Mouse (Mus musculus) left cerebral cortex, adult 2 months (tissue): ENCODE measurements around the gene Afp. TPM values are rescaled to one million over a fixed set of nuclear protein-coding genes. Genes with fewer than 3 reads are reported as not detected.

Experiments used
- DNase-seq, 2 experiments: peaks; one replicate each; pipeline ENCODE4 v3.0.0; 2021 to 2022; ENCODE audit warnings: low spot score in 2 of 2, mixed read lengths in 1 of 2; ENCODE audit errors: extremely low spot score in 1 of 2
- H3K27ac ChIP-seq: fragments of 200-600 bp; 2 replicates; pipeline ENCODE4 v1.8.1; 2022
- H3K4me3 ChIP-seq: fragments of 200-600 bp; 2 replicates; pipeline ENCODE4 v1.8.1; 2022
- CTCF ChIP-seq: fragments of 200-600 bp; IDR thresholded peaks from 2 replicates; pipeline ENCODE4 v1.8.1; 2022; ENCODE audit warnings: antibody characterized with exemption, mild to moderate bottlenecking, moderate library complexity
- intact Hi-C: fragments of 180-260 bp; cut with DNase I; formaldehyde crosslinking; loops from one replicate; pipeline ENCODE4 v1.15.1; 2025
- total RNA-seq, 2 experiments: library from RNA; stranded (reverse); gene quantifications; 2 replicates each; pipeline ENCODE4 v1.2.3; 2021

Afp gene
- total RNA-seq, 2 experiments from 2014 or later, result 0.75 TPM; not detected in 1

- no peak for TF ChIP-seq CTCF
- no peak for DNase-seq
- intact Hi-C loops, result no loop called here
Observed at GRCm38 (mm10) chr5:90509828-90510592, 19.5 kb downstream of the Afp start.

GRCm38 (mm10) chr5:90512288-90512955, 21.9 kb downstream of the Afp start:
- H3K27ac ChIP-seq, result no peak overlapping the region
- TF ChIP-seq CTCF, result no peak; the same call in 1 of the 2 replicates
- H3K4me3 ChIP-seq, result no peak overlapping the region
- DNase-seq, result no peak
- intact Hi-C loops, result no loop called here

More at GRCm38 (mm10) chr5:90509828-90510592, 19.5 kb downstream of the Afp start:
- Histone ChIP-seq H3K4me3 (no peak overlapping the region), H3K27ac (no peak overlapping the region)

- Histone ChIP-seq H3K4me3 (no peak overlapping the region), H3K27ac (no peak overlapping the region)
- DNase-seq, result no peak
- intact Hi-C loops, result no loop called here
- no peak for TF ChIP-seq CTCF
Observed at GRCm38 (mm10) chr5:90515561-90515960, 25.0 kb downstream of the Afp start.

- Histone ChIP-seq H3K4me3 (no peak within 1 kb of the TSS), H3K27ac (no peak within 1 kb of the TSS)
- TF ChIP-seq CTCF, result no peak
- no peak for DNase-seq
- intact Hi-C loops, result no loop called here
Observed at GRCm38 (mm10) chr5:90518356-90519100, 28.0 kb downstream of the Afp start, which contains the start of gene Afm. Afm (plus strand) TSS chr5:90518932.

GRCm38 (mm10) chr5:90551191-90551590, 60.7 kb downstream of the Afp start:
- DNase-seq, result no peak
- H3K4me3 ChIP-seq, result no peak overlapping the region
- H3K27ac ChIP-seq, result no peak overlapping the region
- intact Hi-C loops, result no loop called here
- TF ChIP-seq CTCF, result no peak

- TF ChIP-seq CTCF, result no peak
- H3K4me3 ChIP-seq, result no peak overlapping the region
- intact Hi-C loops, result no loop called here
- no peak for DNase-seq
- no peak overlapping the region for H3K27ac ChIP-seq
Observed at GRCm38 (mm10) chr5:90556052-90556451, 65.5 kb downstream of the Afp start.

Other genes with a start within 250 kb of the Afp start
- gene Ankrd17, start 124.2 kb upstream of the Afp start, total RNA-seq, result 100 to 1,000 TPM; 124 TPM
- 1 to 10 TPM; 1.1 to 1.6 TPM for gene Gm9958, start 123.5 kb upstream of the Afp start, total RNA-seq
- not detected for gene Alb, start 29.8 kb upstream of the Afp start, total RNA-seq
- not detected for gene Afm, start 28.2 kb downstream of the Afp start, total RNA-seq
- gene 5830473C10Rik, start 70.4 kb downstream of the Afp start, total RNA-seq, result under 1 TPM; 0.14 to 0.18 TPM
- 1 to 10 TPM; 1.6 to 2.3 TPM for gene Rassf6, start 149.9 kb downstream of the Afp start, total RNA-seq